Mouse (Mus musculus) myocyte (in vitro differentiated cells): ENCODE results near the gene Efcab5. TPM values are rescaled to one million over a fixed set of nuclear protein-coding genes. Genes with fewer than 3 reads are reported as not detected.

Source experiments
- H3K27me3 ChIP-seq: one replicate; pipeline ENCODE4 v1.6.1; 2011; ENCODE audit not compliant: control insufficient read depth, insufficient read depth, insufficient read length
- H3K36me3 ChIP-seq: one replicate; pipeline ENCODE4 v1.6.1; 2011; ENCODE audit not compliant: control insufficient read depth, insufficient read depth
- H3K4me2 ChIP-seq: one replicate; pipeline ENCODE4 v1.6.1; 2011; ENCODE audit warnings: low read depth, control low read depth
- H3K4me3 ChIP-seq: one replicate; pipeline ENCODE4 v1.5.1; 2011; ENCODE audit warnings: mild to moderate bottlenecking, control low read depth, moderate library complexity
- H3K79me2 ChIP-seq: one replicate; pipeline ENCODE4 v1.6.1; 2011; ENCODE audit not compliant: control insufficient read depth, insufficient read depth
- H3ac ChIP-seq: one replicate; pipeline ENCODE4 v1.6.1; 2011; ENCODE audit not compliant: control insufficient read depth, insufficient read length
- CEBPB ChIP-seq: IDR thresholded peaks from 2 replicates; pipeline ENCODE4 v1.6.1; 2011; ENCODE audit warnings: mild to moderate bottlenecking, moderate library complexity; ENCODE audit not compliant: poor library complexity, insufficient read depth, severe bottlenecking
- E2F4 ChIP-seq: IDR thresholded peaks from one replicate; pipeline ENCODE4 v1.6.1; 2011; ENCODE audit warnings: mild to moderate bottlenecking, control low read depth, moderate library complexity; ENCODE audit not compliant: insufficient read depth
- MAX ChIP-seq: IDR thresholded peaks from one replicate; pipeline ENCODE4 v1.6.1; 2011; ENCODE audit warnings: low read depth, mild to moderate bottlenecking, control low read depth
- MYOD1 ChIP-seq, 3 experiments: IDR thresholded peaks; one replicate each; pipeline ENCODE4 v1.6.1; 2011; ENCODE audit warnings: control low read depth in 2 of 3, low read depth in 2 of 3, mild to moderate bottlenecking in 2 of 3, moderate library complexity in 1 of 3; ENCODE audit not compliant: insufficient read length in 2 of 3, control insufficient read depth in 1 of 3
- MYOG ChIP-seq, 3 experiments: IDR thresholded peaks; one replicate each; pipeline ENCODE4 v1.6.1; 2011; ENCODE audit warnings: control low read depth in 2 of 3, low read depth in 2 of 3, mild to moderate bottlenecking in 2 of 3; ENCODE audit not compliant: insufficient read length in 2 of 3, control insufficient read depth in 1 of 3, insufficient read depth in 1 of 3
- POLR2A ChIP-seq: IDR thresholded peaks from one replicate; pipeline ENCODE4 v1.6.1; 2011; ENCODE audit warnings: low read depth, mild to moderate bottlenecking, control low read depth, moderate library complexity; ENCODE audit not compliant: insufficient read length
- POLR2AphosphoS2 ChIP-seq: IDR thresholded peaks from one replicate; pipeline ENCODE4 v1.6.1; 2011; ENCODE audit warnings: low read depth, control low read depth; ENCODE audit not compliant: insufficient read length
- REST ChIP-seq: IDR thresholded peaks from one replicate; pipeline ENCODE4 v1.6.1; 2011; ENCODE audit warnings: mild to moderate bottlenecking, control low read depth, moderate library complexity; ENCODE audit not compliant: insufficient read depth, insufficient read length
- SRF ChIP-seq: IDR thresholded peaks from one replicate; pipeline ENCODE4 v1.6.1; 2011; ENCODE audit warnings: low read depth; ENCODE audit not compliant: control insufficient read depth, insufficient read length
- TCF12 ChIP-seq: IDR thresholded peaks from one replicate; pipeline ENCODE4 v1.6.1; 2011; ENCODE audit warnings: mild to moderate bottlenecking, control low read depth; ENCODE audit not compliant: poor library complexity, insufficient read depth, severe bottlenecking
- TCF3 ChIP-seq: IDR thresholded peaks from one replicate; pipeline ENCODE4 v1.6.1; 2011; ENCODE audit warnings: low read depth, control low read depth; ENCODE audit not compliant: insufficient read length
- USF1 ChIP-seq: IDR thresholded peaks from one replicate; pipeline ENCODE4 v1.6.1; 2011; ENCODE audit warnings: low read depth, mild to moderate bottlenecking, control low read depth, moderate library complexity
- polyA plus RNA-seq: library from polyadenylated mRNA; unstranded; fragments of >200 nt; fragmentation: generic; extraction: Trizol; gene quantifications from one replicate; pipeline ENCODE4 v1.2.1, GENCODE M21; 2012; ENCODE audit warnings: missing spikeins

Efcab5 gene
- polyA plus RNA-seq = 0.04 TPM

GRCm38 (mm10) chr11:77188868-77189267, at the start of gene Efcab5:
Efcab5 (minus strand) TSS chr11:77188968.
- TF ChIP-seq TCF12 (no peak), MYOG (IDR thresholded peaks at IDR 0.05; ENCODE audit: control insufficient read depth in 1 of 3, insufficient read depth in 1 of 3, insufficient read length in 2 of 3, low read depth in 2 of 3) (no peak), CEBPB (no peak), POLR2AphosphoS2 (no peak), REST (no peak)
- H3K36me3 ChIP-seq = no peaks in the 10 kb centered on the region
- H3K79me2 ChIP-seq = no peaks in the 10 kb centered on the region
- no peak within 1 kb of the TSS for H3K4me3 ChIP-seq
- no peak within 1 kb of the TSS for H3ac ChIP-seq
- no peaks in the 10 kb centered on the region for H3K27me3 ChIP-seq
- H3K4me2 ChIP-seq = no peak within 1 kb of the TSS

GRCm38 (mm10) chr11:77235267-77235666, 46.5 kb upstream of the Efcab5 start:
- Histone ChIP-seq H3K27me3 (no peaks in the 10 kb centered on the region), H3K4me2 (no peak overlapping the region), H3ac (no peak overlapping the region), H3K79me2 (peaks cover 15% of the 10 kb centered on the region), H3K36me3 (no peaks in the 10 kb centered on the region), H3K4me3 (no peak overlapping the region)
- TF ChIP-seq POLR2A (no peak), TCF3 (no peak), MAX (no peak), USF1 (no peak), CEBPB (no peak), MYOG (IDR thresholded peaks at IDR 0.05; ENCODE audit: control insufficient read depth in 1 of 3, insufficient read depth in 1 of 3, insufficient read length in 2 of 3, low read depth in 2 of 3) (no peak), MYOD1 (IDR thresholded peaks at IDR 0.05; ENCODE audit: control insufficient read depth in 1 of 3, insufficient read length in 2 of 3, low read depth in 2 of 3) (no peak), POLR2AphosphoS2 (no peak), E2F4 (no peak)

GRCm38 (mm10) chr11:77231514-77231913, 42.7 kb upstream of the Efcab5 start:
- peaks cover 15% of the 10 kb centered on the region for H3K79me2 ChIP-seq
- TF ChIP-seq TCF3 = no peak
- TF ChIP-seq SRF = no peak
- TF ChIP-seq MYOD1 (IDR thresholded peaks at IDR 0.05; ENCODE audit: control insufficient read depth in 1 of 3, insufficient read length in 2 of 3, low read depth in 2 of 3) = no peak
- TF ChIP-seq REST = no peak
- TF ChIP-seq POLR2A = no peak
- TF ChIP-seq USF1 = no peak
- no peak for TF ChIP-seq E2F4
- TF ChIP-seq CEBPB = no peak
- no peak for TF ChIP-seq TCF12
- no peak for TF ChIP-seq POLR2AphosphoS2
- TF ChIP-seq MYOG (IDR thresholded peaks at IDR 0.05; ENCODE audit: control insufficient read depth in 1 of 3, insufficient read depth in 1 of 3, insufficient read length in 2 of 3, low read depth in 2 of 3) = no peak
- H3K36me3 ChIP-seq = no peaks in the 10 kb centered on the region
- no peak overlapping the region for H3K4me3 ChIP-seq
- no peak overlapping the region for H3K4me2 ChIP-seq
- no peaks in the 10 kb centered on the region for H3K27me3 ChIP-seq
- H3ac ChIP-seq = no peak overlapping the region

GRCm38 (mm10) chr11:77230765-77231164, 42.0 kb upstream of the Efcab5 start:
- no peak overlapping the region for H3K4me3 ChIP-seq

GRCm38 (mm10) chr11:77216761-77217130, 28.0 kb upstream of the Efcab5 start:
- Histone ChIP-seq H3K36me3 (no peaks in the 10 kb centered on the region), H3K4me3 (peak overlapping the region; percentile 79), H3K27me3 (no peaks in the 10 kb centered on the region), H3K79me2 (peaks cover 35% of the 10 kb centered on the region), H3ac (peak overlapping the region; percentile 45), H3K4me2 (peak overlapping the region; percentile 90)
- TF ChIP-seq USF1 (no peak), TCF12 (no peak), CEBPB (no peak), MYOG (IDR thresholded peaks at IDR 0.05; ENCODE audit: control insufficient read depth in 1 of 3, insufficient read depth in 1 of 3, insufficient read length in 2 of 3, low read depth in 2 of 3) (no peak), SRF (no peak), MYOD1 (IDR thresholded peaks at IDR 0.05; ENCODE audit: control insufficient read depth in 1 of 3, insufficient read length in 2 of 3, low read depth in 2 of 3) (no peak), MAX (no peak), E2F4 (no peak), TCF3 (no peak), REST (no peak), POLR2A (no peak), POLR2AphosphoS2 (no peak)

More at GRCm38 (mm10) chr11:77230765-77231164, 42.0 kb upstream of the Efcab5 start:
- TF ChIP-seq MYOG (IDR thresholded peaks at IDR 0.05; ENCODE audit: control insufficient read depth in 1 of 3, insufficient read depth in 1 of 3, insufficient read length in 2 of 3, low read depth in 2 of 3) (no peak), CEBPB (peak; percentile 35; the same call in 1 of the 2 replicates)
- H3K79me2 ChIP-seq = peaks cover 15% of the 10 kb centered on the region
- no peaks in the 10 kb centered on the region for H3K36me3 ChIP-seq
- H3K4me2 ChIP-seq = no peak overlapping the region
- no peak overlapping the region for H3ac ChIP-seq
- no peaks in the 10 kb centered on the region for H3K27me3 ChIP-seq
